ENCODE assay signal across 19 mouse cellular contexts in genomic region chr9:73612896-73613295, GRCm38 (mm10).
"Had no signal": no experiment of that assay in that cellular context is flagged by ENCODE, and none has a peak within 500 bp of the region (broad histone marks: within the 10 kb centered on the region; RNA-seq: fewer than 3 reads in every experiment).

No protein-coding gene starts in this region.

- ATAC-seq: midbrain, embryonic 16.5 days had no signal

- H3K36me3 ChIP-seq: midbrain, embryonic 10.5 days; midbrain, embryonic 12.5 days; neural tube, embryonic 13.5 days; neural tube, embryonic 15.5 days had no signal

- H3K4me1 ChIP-seq: midbrain, embryonic 10.5 days; midbrain, embryonic 12.5 days; neural tube, embryonic 13.5 days; neural tube, embryonic 15.5 days had no signal

- H3K4me3 ChIP-seq: midbrain, embryonic 10.5 days; midbrain, embryonic 12.5 days; myocyte; neural tube, embryonic 13.5 days; neural tube, embryonic 15.5 days had no signal

- H3K27ac ChIP-seq: midbrain, embryonic 10.5 days; midbrain, embryonic 12.5 days; neural tube, embryonic 13.5 days; neural tube, embryonic 15.5 days had no signal

- H3K9ac ChIP-seq: lung, embryonic 14.5 days; midbrain, embryonic 12.5 days; neural tube, embryonic 13.5 days; neural tube, embryonic 15.5 days had no signal

- H3K4me2 ChIP-seq: lung, embryonic 14.5 days; midbrain, embryonic 12.5 days; neural tube, embryonic 13.5 days; neural tube, embryonic 15.5 days had no signal

- H3K9me3 ChIP-seq: midbrain, embryonic 10.5 days; midbrain, embryonic 12.5 days; neural tube, embryonic 13.5 days; neural tube, embryonic 15.5 days had no signal

- H3K27me3 ChIP-seq: midbrain, embryonic 12.5 days; neural tube, embryonic 13.5 days; neural tube, embryonic 15.5 days had no signal

- DNase-seq: lung, adult 18-20 months; lung, embryonic 14.5 days; lung, postnatal 10 days; lung, postnatal 4 days; midbrain, embryonic 14.5 days; retina, postnatal 1 day; right cerebral cortex, adult 18-20 months; right cerebral cortex, postnatal 25 days; right cerebral cortex, postnatal 4 days; spleen, adult 18-20 months; thymus, adult 2 months; thymus, postnatal 25 days; thymus, postnatal 4 days had no signal
